Mouse (Mus musculus): Measurements from ENCODE around the gene Kcna5. TPM values are rescaled to one million over a fixed set of nuclear protein-coding genes. Genes with fewer than 3 reads are reported as not detected.

Kcna5 gene
- polyA plus RNA-seq, 1 experiment: 2.0 TPM

- peak; percentile 77 for DNase-seq (ENCODE audit: low read depth)
Observed at GRCm38 (mm10) chr6:126500088-126500487, 35.1 kb downstream of the Kcna5 start.

DNA sequence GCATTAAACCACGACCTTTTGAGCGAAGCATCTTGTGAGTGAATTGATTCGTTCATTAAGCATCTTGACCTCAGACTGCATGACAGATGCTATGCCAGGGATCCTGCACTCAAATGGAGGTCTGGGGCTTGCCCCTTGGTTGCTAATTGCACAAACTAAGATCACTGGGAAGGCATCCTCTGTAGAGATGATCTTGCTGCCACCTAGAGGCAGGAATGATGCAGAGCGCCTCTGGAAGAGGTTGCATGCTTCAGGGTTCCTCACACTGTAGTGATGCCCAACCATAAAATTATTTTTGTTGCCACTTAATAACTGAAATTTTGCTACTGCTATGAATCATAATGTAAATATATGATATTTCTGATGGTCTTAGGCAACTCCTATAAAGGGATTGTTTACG is 37.3 kb downstream of the Kcna5 start:
- DNase-seq (ENCODE audit: low read depth): peak; percentile 66
- no peak for TF ChIP-seq POLR2A (IDR thresholded peaks at IDR 0.05; ENCODE audit: borderline replicate concordance, extremely low read depth, insufficient read depth, insufficient read length, poor library complexity, severe bottlenecking)
- peak; percentile 70 for TF ChIP-seq CTCF (IDR thresholded peaks at IDR 0.05; ENCODE audit: borderline replicate concordance, extremely low read depth, insufficient read depth, insufficient read length)

More at GRCm38 (mm10) chr6:126500088-126500487, 35.1 kb downstream of the Kcna5 start:
- TF ChIP-seq POLR2A (IDR thresholded peaks at IDR 0.05; ENCODE audit: borderline replicate concordance, extremely low read depth, insufficient read depth, insufficient read length, poor library complexity, severe bottlenecking) (no peak), CTCF (IDR thresholded peaks at IDR 0.05; ENCODE audit: borderline replicate concordance, extremely low read depth, insufficient read depth, insufficient read length) (peak; percentile 97)

DNA sequence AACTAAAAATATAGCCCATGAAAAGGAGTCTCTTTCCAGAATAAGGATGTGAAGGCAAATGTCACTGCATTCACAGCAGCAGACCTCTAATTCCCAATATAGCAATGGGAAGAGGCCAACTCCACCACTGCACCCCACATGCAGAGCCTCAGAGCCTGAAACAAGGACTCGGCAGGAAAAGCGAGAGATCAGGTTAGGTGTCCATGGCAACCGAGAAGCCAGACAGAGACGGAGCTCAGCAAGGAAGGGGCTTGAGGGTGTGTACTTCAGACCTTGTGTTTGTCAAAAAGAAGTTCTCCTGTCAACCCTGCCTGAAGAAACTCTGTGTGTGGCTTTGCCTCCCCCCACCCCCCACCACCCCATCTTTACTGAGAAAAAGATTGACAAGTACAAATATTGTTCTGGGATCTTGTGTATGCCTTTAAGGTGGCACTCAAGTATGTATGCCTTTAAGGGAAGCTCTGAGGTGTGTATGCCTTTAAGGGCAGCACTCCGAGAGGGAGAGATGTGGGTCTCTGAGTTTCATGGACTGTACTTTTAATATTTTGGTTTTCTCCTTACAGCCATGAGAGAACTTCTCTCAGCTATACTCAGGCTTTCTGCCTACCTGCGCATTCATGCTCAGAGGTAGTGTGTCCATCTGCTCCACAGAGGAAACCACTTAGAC is 37.9 kb downstream of the Kcna5 start:
- no peak for TF ChIP-seq POLR2A (IDR thresholded peaks at IDR 0.05; ENCODE audit: borderline replicate concordance, extremely low read depth, insufficient read depth, insufficient read length, poor library complexity, severe bottlenecking)
- no peak for TF ChIP-seq CTCF (IDR thresholded peaks at IDR 0.05; ENCODE audit: borderline replicate concordance, extremely low read depth, insufficient read depth, insufficient read length)
- DNase-seq (ENCODE audit: low read depth): peak; percentile 70

GRCm38 (mm10) chr6:126487136-126487535 is 48.1 kb downstream of the Kcna5 start:
- no peak for DNase-seq (ENCODE audit: low read depth)
- TF ChIP-seq POLR2A (IDR thresholded peaks at IDR 0.05; ENCODE audit: borderline replicate concordance, extremely low read depth, insufficient read depth, insufficient read length, poor library complexity, severe bottlenecking) (no peak), CTCF (IDR thresholded peaks at IDR 0.05; ENCODE audit: borderline replicate concordance, extremely low read depth, insufficient read depth, insufficient read length) (no peak)

GRCm38 (mm10) chr6:126484887-126485286 is 50.3 kb downstream of the Kcna5 start:
- TF ChIP-seq POLR2A (IDR thresholded peaks at IDR 0.05; ENCODE audit: borderline replicate concordance, extremely low read depth, insufficient read depth, insufficient read length, poor library complexity, severe bottlenecking): no peak
- no peak for DNase-seq (ENCODE audit: low read depth)

DNA sequence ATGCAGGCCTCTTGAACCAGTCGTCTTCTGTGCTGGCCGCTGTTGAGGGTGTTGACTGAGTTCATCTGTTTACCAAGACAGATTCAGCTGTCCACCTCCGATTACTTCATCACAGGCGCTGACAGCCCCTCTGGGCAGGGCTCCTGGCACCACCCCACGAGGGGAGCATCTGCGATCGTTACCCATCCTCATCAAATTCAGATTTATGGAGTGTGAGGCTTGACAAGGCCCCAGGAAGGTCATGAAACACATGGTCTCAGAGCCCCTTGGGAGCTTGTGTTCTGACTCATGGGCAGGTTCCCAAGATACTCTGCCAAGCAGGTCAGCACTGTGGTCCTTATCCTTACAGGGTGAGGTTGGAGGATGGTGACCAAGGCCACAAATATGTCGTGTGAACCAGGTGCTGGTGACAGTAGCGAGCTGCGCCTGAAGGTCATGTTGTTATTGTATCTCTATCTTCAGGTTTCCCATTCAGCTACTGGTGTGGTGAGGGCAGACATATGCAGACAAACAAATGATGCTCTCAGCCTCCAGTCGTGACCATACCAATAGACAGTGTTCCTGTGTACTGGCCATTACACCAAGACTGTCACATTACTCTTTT is 51.8 kb downstream of the Kcna5 start:
- DNase-seq (ENCODE audit: low read depth): no peak

More for the DNA sequence above, 51.8 kb downstream of the Kcna5 start:
- TF ChIP-seq CTCF (IDR thresholded peaks at IDR 0.05; ENCODE audit: borderline replicate concordance, extremely low read depth, insufficient read depth, insufficient read length) (no peak), POLR2A (IDR thresholded peaks at IDR 0.05; ENCODE audit: borderline replicate concordance, extremely low read depth, insufficient read depth, insufficient read length, poor library complexity, severe bottlenecking) (no peak)

Other genes with a start within 250 kb of the Kcna5 start
- 1.3 TPM in 2 replicates for gene Kcna1, start 111.0 kb upstream of the Kcna5 start, polyA plus RNA-seq (2012; rRNA removed)
- gene Kcna6, start 205.3 kb upstream of the Kcna5 start, polyA plus RNA-seq (2012; rRNA removed): 7.9 and 14.8 TPM in 2 replicates